Mouse (Mus musculus) lung, adult 2 months (tissue): ENCODE data around the gene Parvb.

Experiments
- CTCF ChIP-seq: fragments of 200-500 bp; IDR thresholded peaks from 2 replicates; pipeline ENCODE4 v1.5.1; 2011; ENCODE audit warnings: mild to moderate bottlenecking, low read length, control low read depth; ENCODE audit not compliant: insufficient read depth
- POLR2A ChIP-seq: fragments of 200-500 bp; IDR thresholded peaks from 2 replicates; pipeline ENCODE4 v1.6.1; 2011; ENCODE audit warnings: low read depth, mild to moderate bottlenecking, control low read depth, low read length, borderline replicate concordance; ENCODE audit errors: extremely low read depth

DNA sequence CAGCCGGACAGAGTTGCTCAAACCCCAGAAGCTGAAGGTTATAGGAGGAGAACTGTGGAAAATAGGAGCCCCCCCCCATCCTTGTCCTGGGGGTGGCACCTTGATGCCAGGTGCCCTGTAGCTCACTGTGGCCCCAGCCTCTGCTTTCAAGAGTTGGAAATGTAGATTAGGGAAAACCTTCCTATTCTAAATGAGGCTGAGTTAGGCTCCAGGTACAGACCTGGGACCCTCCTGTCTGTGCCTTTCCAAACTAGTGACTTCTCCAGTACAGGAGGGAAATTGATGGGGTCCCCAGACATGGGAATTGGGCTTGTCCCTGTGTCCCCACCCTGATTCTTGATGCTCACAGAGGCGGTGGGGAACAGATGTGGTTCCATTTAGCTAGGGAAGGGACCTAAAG is 68.7 kb downstream of the Parvb start:
- no peak for TF ChIP-seq POLR2A
- no peak for TF ChIP-seq CTCF
